Mouse (Mus musculus) thymus, postnatal 10 days (tissue): ENCODE data around the gene Timm8a1.

Source experiments
- DNase-seq, 2 experiments: peaks; one replicate each; pipeline ENCODE4 v3.0.0; 2021; ENCODE audit warnings: low spot score in 2 of 2

Timm8a1 gene

GRCm38 (mm10) chrX:134525260-134525659, 16.4 kb downstream of the Timm8a1 start:
- DNase-seq, result no peak

GRCm38 (mm10) chrX:134523772-134524171, 17.9 kb downstream of the Timm8a1 start:
- no peak for DNase-seq

GRCm38 (mm10) chrX:134509473-134509872, 32.2 kb downstream of the Timm8a1 start:
- DNase-seq, result no peak

- DNase-seq, result no peak
Observed at GRCm38 (mm10) chrX:134507977-134508376, 33.7 kb downstream of the Timm8a1 start.

GRCm38 (mm10) chrX:134500651-134501050, 41.0 kb downstream of the Timm8a1 start:
- no peak for DNase-seq
